Mouse (Mus musculus): ENCODE measurements around the gene Pi4ka.

- TF ChIP-seq GATA1 (IDR thresholded peaks at IDR 0.05; ENCODE audit: borderline replicate concordance, low read length) (no peak), FLI1 (IDR thresholded peaks at IDR 0.05; ENCODE audit: low read length) (no peak)
Measured at GRCm38 (mm10) chr16:17432576-17432975, 26.5 kb upstream of the Pi4ka start.
